Mouse (Mus musculus) liver, adult 2 months (tissue): Measurements from ENCODE around the gene Ccna1.

Experiments
- CTCF ChIP-seq: fragments of 200-500 bp; IDR thresholded peaks from 2 replicates; pipeline ENCODE4 v1.5.1; 2011; ENCODE audit warnings: low read depth, low read length, control low read depth
- POLR2A ChIP-seq: fragments of 200-500 bp; IDR thresholded peaks from 2 replicates; pipeline ENCODE4 v1.6.1; 2011; ENCODE audit warnings: low read length, control low read depth; ENCODE audit not compliant: insufficient read depth; ENCODE audit errors: extremely low read depth

- TF ChIP-seq CTCF (no peak), POLR2A (no peak)
These were observed 33.5 kb upstream of the Ccna1 start for GRCm38 (mm10) chr3:55088843-55089242.
